Mouse (Mus musculus): ENCODE measurements around the gene Cbx6.
"Not testable (repeated sequence)": the region's sequence is repeated elsewhere in the genome, so short reads cannot be mapped to it uniquely, and the experiment has no call there.

The Cbx6 gene

GRCm38 (mm10) chr15:79830388-79830787 is 4.1 kb downstream of the Cbx6 start:
- DNase-seq (ENCODE audit: low read depth), result no peak

- no peak for DNase-seq (ENCODE audit: low read depth)
Observed at GRCm38 (mm10) chr15:79829431-79829830, 5.1 kb downstream of the Cbx6 start.

GRCm38 (mm10) chr15:79828366-79829035 is 6.0 kb downstream of the Cbx6 start:
- DNase-seq (ENCODE audit: low read depth), result no peak

GRCm38 (mm10) chr15:79827778-79828210 is 6.7 kb downstream of the Cbx6 start:
- DNase-seq (ENCODE audit: low read depth), result no peak

GRCm38 (mm10) chr15:79827061-79827777 is 7.3 kb downstream of the Cbx6 start:
- no peak for DNase-seq (ENCODE audit: low read depth)

GRCm38 (mm10) chr15:79826221-79826935 is 8.1 kb downstream of the Cbx6 start:
- DNase-seq (ENCODE audit: low read depth), result no peak

GRCm38 (mm10) chr15:79825146-79825825 is 9.2 kb downstream of the Cbx6 start:
- no peak for DNase-seq (ENCODE audit: low read depth)

- no peak for DNase-seq (ENCODE audit: low read depth)
Observed at GRCm38 (mm10) chr15:79823588-79824280, 10.8 kb downstream of the Cbx6 start.

- no peak for DNase-seq (ENCODE audit: low read depth)
Observed at GRCm38 (mm10) chr15:79822265-79823199, 12.0 kb downstream of the Cbx6 start.

- DNase-seq (ENCODE audit: low read depth), result no peak
Observed at GRCm38 (mm10) chr15:79818325-79818724, 16.2 kb downstream of the Cbx6 start.

- no peak for DNase-seq (ENCODE audit: low read depth)
Observed at GRCm38 (mm10) chr15:79813666-79814258, 20.7 kb downstream of the Cbx6 start.

- DNase-seq (ENCODE audit: low read depth), result not testable (repeated sequence)
Observed at GRCm38 (mm10) chr15:79812840-79813239, 21.6 kb downstream of the Cbx6 start.

- no peak for DNase-seq (ENCODE audit: low read depth)
Observed at GRCm38 (mm10) chr15:79810997-79811396, 23.5 kb downstream of the Cbx6 start.

GRCm38 (mm10) chr15:79810061-79810460 is 24.4 kb downstream of the Cbx6 start:
- no peak for DNase-seq (ENCODE audit: low read depth)

GRCm38 (mm10) chr15:79808658-79809057 is 25.8 kb downstream of the Cbx6 start:
- DNase-seq (ENCODE audit: low read depth), result no peak

GRCm38 (mm10) chr15:79808114-79808513 is 26.4 kb downstream of the Cbx6 start:
- no peak for DNase-seq (ENCODE audit: low read depth)

- DNase-seq (ENCODE audit: low read depth), result no peak
Observed at GRCm38 (mm10) chr15:79807050-79807449, 27.4 kb downstream of the Cbx6 start.

- DNase-seq (ENCODE audit: low read depth), result no peak
Observed at GRCm38 (mm10) chr15:79805246-79805645, 29.2 kb downstream of the Cbx6 start.

- no peak for DNase-seq (ENCODE audit: low read depth)
Observed at GRCm38 (mm10) chr15:79804352-79805071, 30.0 kb downstream of the Cbx6 start, which contains the start of gene Nptxr. Nptxr (minus strand) TSS chr15:79804766.

All from fibroblast of lung, adult 2 months (primary cell).